Mouse (Mus musculus) stomach, postnatal 0 days (tissue): ENCODE results near the gene Trim2. TPM values are rescaled to one million over a fixed set of nuclear protein-coding genes. Genes with fewer than 3 reads are reported as not detected.
A peak's percentile ranks its signal among the peaks of the same experiment; 100 is the strongest.

ENCODE experiments used
- ATAC-seq: fragments of 200-750 bp; cut with Nextera tagmentation; 2 replicates; pipeline ENCODE4 v1.8.0; 2017; ENCODE audit not compliant: low FRiP score, low TSS enrichment
- DNase-seq: peaks from one replicate; pipeline ENCODE4 v3.0.0-alpha.2; 2016; ENCODE audit warnings: low spot score
- H3K27ac ChIP-seq: fragments of 300-500 bp; sonication (generic); replicated peaks from 2 replicates; pipeline ENCODE4 v1.5.1; 2014; ENCODE audit warnings: mild to moderate bottlenecking, control low read depth
- H3K27me3 ChIP-seq: fragments of 300-500 bp; sonication (generic); 2 replicates; pipeline ENCODE4 v1.6.1; 2014; ENCODE audit warnings: low read length; ENCODE audit not compliant: control insufficient read depth, insufficient read depth
- H3K36me3 ChIP-seq: fragments of 300-500 bp; sonication (generic); 2 replicates; pipeline ENCODE4 v1.6.1; 2014; ENCODE audit warnings: low read length, mixed read lengths; ENCODE audit not compliant: control insufficient read depth, insufficient read depth
- H3K4me1 ChIP-seq: fragments of 300-500 bp; sonication (generic); replicated peaks from 2 replicates; pipeline ENCODE4 v1.6.1; 2014; ENCODE audit warnings: antibody characterized with exemption; ENCODE audit not compliant: control insufficient read depth, insufficient read depth
- H3K4me2 ChIP-seq: fragments of 300-500 bp; sonication (generic); replicated peaks from 2 replicates; pipeline ENCODE4 v1.6.1; 2014; ENCODE audit warnings: low read depth, mild to moderate bottlenecking, control low read depth, moderate library complexity
- H3K4me3 ChIP-seq: fragments of 300-500 bp; sonication (generic); 2 replicates; pipeline ENCODE4 v1.5.1; 2014; ENCODE audit warnings: low read depth, low read length, control low read depth
- H3K9ac ChIP-seq: fragments of 300-500 bp; sonication (generic); 2 replicates; pipeline ENCODE4 v1.6.1; 2014; ENCODE audit warnings: mild to moderate bottlenecking, low read length, control low read depth, mixed read lengths
- H3K9me3 ChIP-seq: fragments of 300-500 bp; sonication (generic); 2 replicates; pipeline ENCODE4 v1.6.1; 2016; ENCODE audit warnings: low read length; ENCODE audit not compliant: control insufficient read depth
- CTCF ChIP-seq: IDR thresholded peaks from 2 replicates; pipeline ENCODE4 v1.5.1; 2016; ENCODE audit warnings: antibody characterized with exemption, low read depth, mild to moderate bottlenecking, moderate library complexity
- EP300 ChIP-seq: optimal IDR thresholded peaks from 2 replicates; pipeline ENCODE3; 2016; ENCODE audit warnings: antibody characterized with exemption
- WGBS: fragments of 180-500 bp; shearing (Covaris S2); extraction: QIAGEN DNeasy Blood & Tissue Kit; methylation state at CpG from one replicate; pipeline ENCODE4 v1.1.7; 2014; 5-methylcytosine and 5-hydroxymethylcytosine counted together
- polyA plus RNA-seq: library from polyadenylated mRNA; unstranded; fragments of >200 nt; fragmentation: Nextera tagmentation; extraction: Ambion mirVana; gene quantifications from 2 replicates; pipeline ENCODE4 v1.2.1, GENCODE M21; 2015

Gene Trim2
- polyA plus RNA-seq, 1 experiment from 2014 or later: 30.7 TPM

GRCm38 (mm10) chr3:84230988-84231387 is 75.7 kb downstream of the Trim2 start:
- Histone ChIP-seq H3K36me3 (no peaks in the 10 kb centered on the region), H3K27me3 (no peaks in the 10 kb centered on the region), H3K4me2 (no peak overlapping the region), H3K4me1 (peaks cover 2% of the 10 kb centered on the region; the same call in 1 of the 2 replicates), H3K4me3 (no peak overlapping the region), H3K27ac (peak overlapping the region; percentile 49; the same call in 1 of the 2 replicates), H3K9ac (no peak overlapping the region), H3K9me3 (no peaks in the 10 kb centered on the region)
- 20% methylated on average over 3 of the region's 3 CpGs for WGBS
- no peak for TF ChIP-seq EP300
- no peak for TF ChIP-seq CTCF
- DNase-seq (peak; percentile 77), ATAC-seq (peak; percentile 56; the same call in 1 of the 2 replicates)

GRCm38 (mm10) chr3:84228911-84229310 is 77.8 kb downstream of the Trim2 start:
- H3K4me1 ChIP-seq: no peaks in the 10 kb centered on the region; the same call in 1 of the 2 replicates
- H3K9ac ChIP-seq: no peak overlapping the region
- 20% methylated on average over 15 of the region's 15 CpGs for WGBS
- H3K36me3 ChIP-seq: no peaks in the 10 kb centered on the region
- peak overlapping the region; percentile 49 for H3K4me3 ChIP-seq
- TF ChIP-seq CTCF (no peak), EP300 (no peak)
- H3K27me3 ChIP-seq: no peaks in the 10 kb centered on the region
- DNase-seq (peak; percentile 40), ATAC-seq (no peak)
- peak overlapping the region; percentile 80 for H3K4me2 ChIP-seq
- H3K27ac ChIP-seq: no peak overlapping the region
- no peaks in the 10 kb centered on the region for H3K9me3 ChIP-seq

- H3K27ac ChIP-seq: peak overlapping the region; percentile 85
- peak overlapping the region; percentile 59 for H3K9ac ChIP-seq
- peak overlapping the region; percentile 49 for H3K4me3 ChIP-seq
- no peaks in the 10 kb centered on the region for H3K27me3 ChIP-seq
- ATAC-seq (peak; percentile 75), DNase-seq (peak; percentile 92)
- H3K36me3 ChIP-seq: no peaks in the 10 kb centered on the region
- WGBS: 1% methylated on average over 18 of the region's 18 CpGs
- no peaks in the 10 kb centered on the region; the same call in 1 of the 2 replicates for H3K4me1 ChIP-seq
- TF ChIP-seq CTCF: peak; percentile 52
- TF ChIP-seq EP300: no peak
- H3K4me2 ChIP-seq: peak overlapping the region; percentile 80
- H3K9me3 ChIP-seq: no peaks in the 10 kb centered on the region
Observed at GRCm38 (mm10) chr3:84228203-84228870, 78.3 kb downstream of the Trim2 start.

- Histone ChIP-seq H3K27me3 (no peaks in the 10 kb centered on the region), H3K9me3 (no peaks in the 10 kb centered on the region), H3K36me3 (no peaks in the 10 kb centered on the region), H3K27ac (peak overlapping the region; percentile 67; the same call in 1 of the 2 replicates), H3K4me3 (no peak overlapping the region), H3K4me2 (peak overlapping the region; percentile 23; the same call in 1 of the 2 replicates), H3K9ac (no peak overlapping the region), H3K4me1 (no peaks in the 10 kb centered on the region; the same call in 1 of the 2 replicates)
- TF ChIP-seq CTCF (no peak), EP300 (no peak)
- no peak for DNase-seq
- WGBS: 31% methylated on average over 8 of the region's 8 CpGs
- no peak for ATAC-seq
Observed at GRCm38 (mm10) chr3:84227628-84228027, 79.0 kb downstream of the Trim2 start.

- Histone ChIP-seq H3K9ac (no peak overlapping the region), H3K36me3 (no peaks in the 10 kb centered on the region), H3K4me2 (no peak overlapping the region), H3K9me3 (no peaks in the 10 kb centered on the region), H3K27ac (no peak overlapping the region), H3K4me3 (no peak overlapping the region), H3K27me3 (no peaks in the 10 kb centered on the region), H3K4me1 (no peaks in the 10 kb centered on the region; the same call in 1 of the 2 replicates)
- ATAC-seq: no peak
- no peak for DNase-seq
- WGBS: 12% methylated on average over 2 of the region's 2 CpGs
- TF ChIP-seq CTCF: peak; percentile 56
- no peak for TF ChIP-seq EP300
Observed at GRCm38 (mm10) chr3:84224982-84225381, 81.7 kb downstream of the Trim2 start.

GRCm38 (mm10) chr3:84220748-84221147 is 85.9 kb downstream of the Trim2 start:
- Histone ChIP-seq H3K27ac (peak overlapping the region; percentile 45), H3K4me3 (peak overlapping the region; percentile 43), H3K27me3 (no peaks in the 10 kb centered on the region), H3K4me1 (no peaks in the 10 kb centered on the region; the same call in 1 of the 2 replicates), H3K4me2 (peak overlapping the region; percentile 58), H3K9me3 (no peaks in the 10 kb centered on the region), H3K9ac (0 out of 2 replicates have a peak overlapping the region, but pooled peaks have one; percentile 32), H3K36me3 (no peaks in the 10 kb centered on the region)
- no peak for TF ChIP-seq EP300
- TF ChIP-seq CTCF: no peak; the same call in 1 of the 2 replicates
- DNase-seq (peak; percentile 43), ATAC-seq (no peak)
- WGBS: 3% methylated on average over 11 of the region's 11 CpGs
